Mouse (Mus musculus) activated CD4-positive, CD25-positive, alpha-beta regulatory T cell, adult 9 weeks (primary cell): ENCODE results near the gene Ccdc96. TPM values are rescaled to one million over a fixed set of nuclear protein-coding genes. Genes with fewer than 3 reads are reported as not detected.

ENCODE experiments used
- polyA plus RNA-seq: library from polyadenylated mRNA; unstranded; fragments of 100-300 nt; shearing (Covaris generic); gene quantifications from one replicate; pipeline ENCODE4 v1.2.1, GENCODE M21; 2017

The Ccdc96 gene
- not detected for polyA plus RNA-seq

GRCm38 (mm10) chr5:36484171-36484990 lies at the start of gene Ccdc96, which contains the start of gene Tada2b:
Gene Ccdc96, plus strand, starts transcription at chr5:36484588.
Gene Tada2b, minus strand, starts transcription at chr5:36484285.

GRCm38 (mm10) chr5:36464709-36465661 lies 19.4 kb upstream of the Ccdc96 start, which contains the start of gene Grpel1:
Gene Grpel1, plus strand, starts transcription at chr5:36464998.

Other genes with a start within 250 kb of the Ccdc96 start
- 3.1 TPM for gene Sorcs2, start 86.4 kb upstream of the Ccdc96 start, polyA plus RNA-seq
- gene Grpel1, start 19.6 kb upstream of the Ccdc96 start, polyA plus RNA-seq: 36.7 TPM
- gene Tada2b, start 303 bp upstream of the Ccdc96 start, polyA plus RNA-seq: 1.2 TPM
- gene Tbc1d14, start 108.7 kb downstream of the Ccdc96 start, polyA plus RNA-seq: 117 TPM
- gene D5Ertd579e, start 211.4 kb downstream of the Ccdc96 start, polyA plus RNA-seq: 33.5 TPM